Mouse (Mus musculus) heart, postnatal 25 days (tissue): ENCODE data around the gene Agr2. TPM values are rescaled to one million over a fixed set of nuclear protein-coding genes. Genes with fewer than 3 reads are reported as not detected.

Source experiments
- DNase-seq: peaks from one replicate; pipeline ENCODE4 v3.0.0; 2022; ENCODE audit warnings: low spot score
- intact Hi-C: fragments of 180-260 bp; cut with DNase I; formaldehyde crosslinking; loops from one replicate; pipeline ENCODE4 v1.15.1; 2025
- total RNA-seq, 2 experiments: library from RNA; stranded (reverse); gene quantifications; 2 replicates each; pipeline ENCODE4 v1.2.3; 2021

The Agr2 gene
- not detected for total RNA-seq

DNA sequence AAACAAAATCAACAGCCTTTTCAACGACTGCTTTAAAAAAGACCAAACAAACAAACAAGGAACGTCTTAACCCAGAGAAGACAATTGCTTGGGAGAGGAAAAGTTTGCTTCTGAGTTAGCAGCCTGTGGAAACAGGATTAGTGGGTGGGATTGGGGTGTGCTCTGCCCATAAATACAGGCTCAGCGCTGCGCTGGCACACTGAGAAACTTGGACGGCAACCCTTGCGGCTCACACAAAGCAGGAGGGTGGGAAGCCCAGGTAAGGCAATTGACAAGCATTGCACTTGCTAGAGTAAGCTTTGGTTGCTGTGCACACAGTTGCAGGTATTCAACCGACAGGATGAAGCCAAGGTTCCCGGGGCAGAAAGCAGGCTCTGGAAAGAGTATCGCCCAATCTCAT is at the start of gene Agr2:
Gene Agr2 (plus strand): TSS at position 197 of the 400 bp plus-strand sequence.
- intact Hi-C loops = no loop called here

GRCm38 (mm10) chr12:35951757-35952156 is 41.0 kb upstream of the Agr2 start:
- intact Hi-C loops = no loop called here
- DNase-seq = no peak

More for the DNA sequence above, at the start of gene Agr2:
- no peak for DNase-seq

GRCm38 (mm10) chr12:35957235-35957634 is 35.5 kb upstream of the Agr2 start:
- intact Hi-C loops = no loop called here
- DNase-seq = no peak

DNA sequence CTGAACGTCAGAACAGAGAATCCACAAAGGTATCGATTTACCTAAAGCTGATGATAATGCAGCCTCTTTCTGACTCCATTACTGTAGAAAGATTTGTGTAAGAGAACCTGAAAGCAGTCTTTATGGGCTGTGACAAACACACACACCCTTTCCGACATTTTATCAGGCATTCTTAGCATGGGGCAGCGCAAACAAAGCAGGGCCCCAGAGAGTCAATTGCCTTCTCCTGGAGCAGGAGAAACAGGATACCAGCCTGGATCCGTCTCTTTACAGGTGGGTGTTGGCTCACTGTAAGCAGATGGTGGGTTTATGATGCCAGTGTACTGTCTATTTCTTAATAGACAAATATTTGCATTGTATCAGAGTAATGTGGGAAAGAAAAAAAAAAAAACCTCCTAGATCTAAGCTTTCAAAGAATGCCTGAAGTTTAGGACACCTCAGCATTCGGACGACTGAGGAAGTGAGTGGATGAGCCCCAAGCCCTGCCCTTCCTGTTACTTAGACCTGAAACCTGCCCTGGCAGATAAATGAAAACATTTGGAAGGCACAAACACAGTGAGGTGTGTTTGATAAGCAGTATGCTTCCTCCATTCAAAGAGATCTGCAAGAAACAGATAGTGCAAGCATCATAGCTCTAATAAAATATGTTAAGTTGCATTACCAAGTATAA is 26.5 kb upstream of the Agr2 start:
- DNase-seq = no peak
- intact Hi-C loops = no loop called here

DNA sequence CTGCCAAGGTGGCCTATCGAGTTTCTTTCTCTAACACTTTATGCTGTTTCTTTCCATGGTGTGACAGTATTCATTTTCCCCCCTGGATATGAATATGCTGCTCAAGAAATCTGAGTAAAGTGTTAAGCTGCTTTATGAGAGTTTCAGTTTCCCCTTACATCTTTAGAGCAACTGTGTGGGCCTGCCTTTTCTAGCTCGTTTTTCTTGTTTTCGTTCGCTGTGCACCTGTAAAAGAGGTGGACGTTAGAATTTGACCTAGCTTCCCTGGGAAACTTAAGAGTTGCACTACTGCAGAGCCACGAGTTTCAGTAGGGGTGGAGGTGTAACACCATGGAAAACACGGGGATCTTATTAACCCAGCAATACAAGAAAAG is 26.0 kb upstream of the Agr2 start:
- DNase-seq = no peak
- intact Hi-C loops = no loop called here

DNA sequence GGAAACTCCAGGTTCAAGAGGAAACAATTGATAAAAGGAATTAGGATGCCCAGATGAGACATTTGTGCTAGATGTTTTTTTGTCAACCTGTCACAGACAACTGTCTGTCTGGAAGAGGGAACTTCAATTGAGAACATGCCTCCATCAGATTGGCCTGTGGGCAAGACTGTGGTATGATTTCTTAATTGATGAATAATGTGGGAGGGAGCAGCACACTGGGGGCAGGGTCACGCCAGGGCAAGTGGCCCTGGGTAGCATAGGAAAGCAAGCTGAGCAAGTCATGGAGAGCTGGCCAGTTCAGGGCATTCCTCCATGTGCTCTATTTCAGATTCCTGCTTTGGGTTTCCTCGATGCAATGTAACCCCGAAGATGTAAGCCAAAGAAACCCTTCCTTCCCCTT is 16.8 kb upstream of the Agr2 start:
- intact Hi-C loops = no loop called here
- DNase-seq = no peak

GRCm38 (mm10) chr12:35977633-35978246 is 15.0 kb upstream of the Agr2 start:
- no peak for DNase-seq
- intact Hi-C loops = no loop called here

DNA sequence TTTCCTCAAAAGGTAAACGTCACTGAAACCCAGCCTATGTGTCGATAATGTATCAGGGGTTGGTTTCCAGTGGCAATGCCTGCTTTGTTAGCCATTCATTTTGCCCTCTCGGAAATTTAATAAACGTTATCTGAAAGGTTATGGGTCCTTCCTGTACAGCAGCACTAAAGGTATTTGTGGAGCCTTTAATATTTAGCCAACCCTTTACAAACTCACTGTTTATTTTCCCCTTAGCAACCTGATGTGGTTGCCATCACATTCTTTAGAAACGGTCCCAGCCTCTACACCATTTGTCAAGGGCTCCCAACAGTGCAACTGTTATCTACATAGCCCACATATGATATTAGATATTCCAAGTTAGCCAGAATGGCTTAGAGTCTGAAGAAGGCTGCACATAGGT is 13.1 kb upstream of the Agr2 start:
- intact Hi-C loops = no loop called here
- no peak for DNase-seq

- intact Hi-C loops = no loop called here
- peak; percentile 12 for DNase-seq
Observed at GRCm38 (mm10) chr12:35981732-35982360, 10.9 kb upstream of the Agr2 start.

DNA sequence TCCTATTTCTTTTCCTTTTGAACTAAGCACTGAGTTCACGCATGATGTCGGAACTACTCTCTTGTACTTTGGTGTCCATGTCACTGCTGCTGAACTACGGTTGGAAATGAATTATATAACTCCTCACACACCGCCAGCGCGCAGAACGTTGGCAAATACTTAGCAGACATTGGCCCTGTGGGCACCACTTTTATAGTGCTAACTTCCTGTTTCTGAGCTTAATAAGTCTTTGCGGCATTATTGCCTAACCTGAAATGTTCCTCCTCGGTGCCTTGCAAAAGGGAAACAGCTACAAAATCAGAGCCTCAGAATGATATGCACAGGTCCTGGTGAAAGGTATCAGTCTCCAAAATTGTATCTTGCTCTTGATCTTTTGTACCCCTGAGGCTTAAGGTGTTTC is 9.2 kb upstream of the Agr2 start:
- intact Hi-C loops = no loop called here
- no peak for DNase-seq

DNA sequence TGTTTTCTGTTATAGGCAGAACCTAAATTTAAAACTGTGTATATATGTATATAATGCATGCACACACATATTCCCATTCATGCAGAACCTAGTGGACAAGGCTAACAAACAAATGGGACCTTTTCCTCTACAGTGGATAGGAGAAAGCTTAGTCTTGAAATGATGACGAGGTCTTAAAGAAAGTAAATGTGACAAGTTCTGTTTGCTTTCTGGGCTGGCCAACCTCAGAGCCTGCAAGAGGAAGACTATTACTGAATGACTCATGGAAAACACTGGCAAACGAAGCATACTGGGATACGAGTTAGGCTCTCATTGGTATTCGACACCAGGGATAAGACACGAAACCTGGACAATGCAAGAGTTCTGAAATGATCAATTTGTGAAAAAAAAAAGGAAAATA is 8.0 kb upstream of the Agr2 start:
- no peak for DNase-seq
- intact Hi-C loops = no loop called here

- DNase-seq = no peak
- intact Hi-C loops = no loop called here
Observed at GRCm38 (mm10) chr12:35993583-35993982, 876 bp downstream of the Agr2 start.

GRCm38 (mm10) chr12:35994098-35994497 is 1.4 kb downstream of the Agr2 start:
- DNase-seq = no peak
- intact Hi-C loops = no loop called here

GRCm38 (mm10) chr12:35995799-35996198 is 3.1 kb downstream of the Agr2 start:
- no peak for DNase-seq

DNA sequence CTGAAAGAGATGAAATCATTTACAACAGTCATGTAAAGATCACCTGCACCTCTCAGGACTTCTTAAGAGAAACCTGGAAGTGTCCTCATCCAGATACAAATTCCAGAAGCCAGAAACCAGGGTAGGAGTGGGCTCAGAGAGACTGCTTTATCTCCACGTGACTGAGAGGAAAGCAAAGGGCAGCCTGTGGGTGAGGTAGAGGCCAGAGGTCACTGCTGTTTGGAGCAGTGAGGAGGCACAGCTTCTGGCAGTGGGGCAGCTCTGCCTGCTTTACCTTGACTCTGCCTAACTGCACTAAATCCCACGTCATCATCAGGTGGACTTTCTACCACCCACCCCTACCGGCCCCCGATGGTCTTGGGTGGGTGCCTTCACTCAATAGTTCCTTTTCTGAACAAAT is 12.0 kb downstream of the Agr2 start:
- DNase-seq = no peak
- intact Hi-C loops = no loop called here

More at GRCm38 (mm10) chr12:35995799-35996198, 3.1 kb downstream of the Agr2 start:
- intact Hi-C loops = loop anchor here (2.0 to 5.0 kb wide), 2 partner anchors 47 to 103 kb away; partner anchors contain the start of gene Tspan13

DNA sequence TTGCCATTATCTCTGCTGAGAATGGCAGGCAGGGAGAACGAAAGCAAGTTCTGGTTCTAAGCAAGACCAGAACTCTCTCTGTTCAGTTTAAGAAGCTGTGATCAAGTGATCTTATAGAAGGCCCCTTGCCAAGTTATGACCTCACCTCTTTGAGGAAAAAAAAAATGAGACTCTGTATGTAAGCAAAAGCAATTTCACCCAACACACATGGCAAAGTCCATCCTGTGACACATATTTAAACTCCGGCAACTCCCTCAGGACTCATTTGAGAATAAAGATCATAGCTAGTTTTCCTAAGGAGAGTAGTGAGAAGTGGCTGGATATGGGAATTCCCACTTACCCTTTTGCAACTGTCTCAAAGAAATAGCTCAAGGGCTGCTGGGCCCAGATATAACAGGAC is 14.9 kb downstream of the Agr2 start:
- intact Hi-C loops = no loop called here
- DNase-seq = no peak

DNA sequence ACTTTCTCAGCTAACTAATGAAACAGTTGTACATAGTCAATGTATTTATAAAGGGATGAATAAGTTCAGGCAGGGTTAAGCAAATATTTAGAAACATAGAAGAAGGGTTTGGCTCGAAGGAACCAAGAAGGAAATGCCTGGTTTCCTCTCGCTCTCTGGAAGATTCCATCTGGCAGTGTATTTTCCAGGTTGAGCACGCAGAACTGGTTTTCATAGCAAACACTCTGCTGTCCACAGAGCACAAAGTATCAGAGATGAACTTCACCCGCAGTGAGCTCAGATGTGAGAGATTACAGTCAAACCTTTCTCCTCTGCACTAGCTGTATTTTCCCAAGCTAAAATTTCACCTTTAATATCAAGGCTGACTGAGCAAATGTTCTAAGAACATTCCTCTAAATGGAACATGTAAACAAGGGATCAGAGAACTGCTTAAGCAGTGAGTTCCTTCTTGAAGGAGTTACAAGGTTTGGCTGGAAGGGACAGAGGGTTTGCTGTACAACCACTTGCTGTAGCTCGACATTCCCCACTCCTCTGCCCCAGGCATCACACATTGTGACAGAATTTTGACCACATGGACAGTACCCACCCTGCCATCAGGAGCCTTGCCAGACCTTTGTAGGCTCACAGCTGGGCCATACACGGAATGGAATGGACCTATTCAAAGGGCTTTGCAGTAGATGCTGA is 15.8 kb downstream of the Agr2 start:
- intact Hi-C loops = no loop called here
- DNase-seq = no peak

DNA sequence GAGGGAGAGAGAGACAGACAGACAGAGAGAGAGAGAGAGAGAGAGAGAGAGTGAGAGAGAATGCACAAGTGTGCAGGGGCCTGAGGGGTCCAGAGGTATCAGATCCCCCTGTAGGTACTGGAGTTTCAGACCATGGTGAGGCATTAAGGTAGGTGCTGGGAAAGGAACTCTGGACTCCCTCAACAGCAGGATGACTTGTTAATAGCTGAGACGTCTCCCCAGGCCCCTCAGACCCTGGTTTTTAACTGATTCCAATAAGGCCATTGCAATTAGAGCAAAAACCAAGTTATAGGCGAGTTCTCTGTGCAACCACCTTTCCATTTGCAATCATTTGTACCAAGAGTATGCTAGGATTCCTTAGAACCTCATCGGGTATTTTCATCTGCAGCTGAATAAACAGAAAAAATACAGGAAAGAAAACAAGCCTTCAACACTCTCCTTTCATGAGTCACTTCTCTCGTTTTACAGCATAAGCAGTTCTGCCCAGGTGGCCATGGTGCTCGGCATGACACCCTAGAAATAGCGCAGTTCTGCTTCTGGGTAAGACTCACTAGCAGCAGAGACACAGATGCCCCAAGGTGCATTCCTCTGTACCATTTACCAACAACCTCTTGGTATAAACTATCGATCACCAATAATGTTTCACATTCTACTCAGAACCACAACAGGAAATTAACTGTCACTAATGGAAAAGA is 20.7 kb downstream of the Agr2 start:
- intact Hi-C loops = no loop called here
- no peak for DNase-seq

DNA sequence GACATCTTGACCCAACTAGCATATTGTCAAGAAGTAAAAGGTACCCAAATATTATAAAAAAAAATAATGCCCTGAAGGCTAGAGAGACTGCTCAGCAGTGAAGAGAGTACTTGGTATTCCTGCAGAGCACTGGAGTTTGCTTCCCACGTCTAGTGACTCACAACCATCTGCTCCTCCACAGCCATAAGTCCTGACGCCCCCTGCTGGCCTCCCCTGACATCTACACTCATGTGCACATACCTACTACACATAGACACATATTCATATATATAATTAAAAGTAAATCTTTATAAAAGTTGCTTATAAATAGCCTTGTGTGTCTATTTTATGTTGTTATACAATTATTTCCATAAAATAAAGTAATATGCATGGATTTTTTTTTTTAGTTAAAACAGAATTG is 25.1 kb downstream of the Agr2 start:
- no peak for DNase-seq
- intact Hi-C loops = no loop called here

DNA sequence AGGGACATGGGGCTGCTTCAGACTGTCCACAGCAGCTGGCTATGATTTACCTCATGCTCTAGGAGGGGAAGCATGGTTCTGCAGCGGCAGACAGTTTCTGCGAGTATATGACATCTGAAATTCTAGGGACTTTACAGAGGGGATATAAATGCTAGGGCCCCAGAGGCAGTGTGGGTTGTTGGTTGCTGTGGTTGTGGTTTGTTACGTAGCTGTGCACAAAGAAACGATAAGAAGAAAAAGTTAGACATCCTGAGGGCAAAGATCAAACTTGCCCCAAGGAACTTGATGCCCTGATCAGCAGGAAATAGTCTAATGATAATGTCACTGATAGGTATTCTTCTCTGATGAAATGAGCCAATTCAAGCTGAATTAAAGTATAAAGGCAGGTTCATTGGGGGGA is 26.9 kb downstream of the Agr2 start:
- intact Hi-C loops = no loop called here

More for the DNA sequence above, 26.9 kb downstream of the Agr2 start:
- DNase-seq = no peak
